Mouse (Mus musculus) bone marrow macrophage, adult 2 months (primary cell): ENCODE data around the gene Pitpnc1. TPM values are rescaled to one million over a fixed set of nuclear protein-coding genes. Genes with fewer than 3 reads are reported as not detected.
"Not testable (repeated sequence)": the region's sequence is repeated elsewhere in the genome, so short reads cannot be mapped to it uniquely, and the experiment has no call there.

Experiments
- H3K27ac ChIP-seq: 2 replicates; pipeline ENCODE4 v1.5.1; 2012; ENCODE audit warnings: low read depth, low read length; ENCODE audit not compliant: insufficient read depth
- H3K4me1 ChIP-seq: 2 replicates; pipeline ENCODE4 v1.6.1; 2012; ENCODE audit warnings: low read length; ENCODE audit not compliant: control insufficient read depth, insufficient read depth
- H3K4me3 ChIP-seq: 2 replicates; pipeline ENCODE4 v1.5.1; 2012; ENCODE audit warnings: mild to moderate bottlenecking, low read length, moderate library complexity; ENCODE audit not compliant: insufficient read depth
- CTCF ChIP-seq: IDR thresholded peaks from 2 replicates; pipeline ENCODE4 v1.5.1; 2012; ENCODE audit warnings: low read depth, mild to moderate bottlenecking, low read length, moderate library complexity
- POLR2A ChIP-seq: IDR thresholded peaks from 2 replicates; pipeline ENCODE4 v1.6.1; 2012; ENCODE audit warnings: mild to moderate bottlenecking, low read depth, low read length, borderline replicate concordance
- polyA plus RNA-seq: library from polyadenylated mRNA; stranded (reverse); fragments of >200 nt; gene quantifications from 2 replicates; pipeline ENCODE4 v1.2.4, GENCODE M21; 2012; ENCODE audit not compliant: missing spikeins, insufficient read depth, insufficient read length

The Pitpnc1 gene
- 13.2 and 14.6 TPM in 2 replicates for polyA plus RNA-seq

- H3K4me1 ChIP-seq = peaks cover 20% of the 10 kb centered on the region
- peak within 1 kb of the TSS; percentile 91 for H3K4me3 ChIP-seq
- TF ChIP-seq CTCF (no peak), POLR2A (no peak)
- peak within 1 kb of the TSS; percentile 75 for H3K27ac ChIP-seq
These were observed at the start of gene Pitpnc1 for GRCm38 (mm10) chr11:107470521-107471041. Gene Pitpnc1, minus strand, starts transcription at chr11:107470699.

- 0 out of 2 replicates have a peak, but pooled peaks cover 3% of the 10 kb centered on the region for H3K4me1 ChIP-seq
- H3K4me3 ChIP-seq = no peak overlapping the region
- no peak for TF ChIP-seq CTCF
- TF ChIP-seq POLR2A = no peak
- H3K27ac ChIP-seq = no peak overlapping the region
These were observed 48.3 kb upstream of the Pitpnc1 start for GRCm38 (mm10) chr11:107518645-107519429.

- Histone ChIP-seq H3K27ac (no peak overlapping the region), H3K4me1 (0 out of 2 replicates have a peak, but pooled peaks cover 3% of the 10 kb centered on the region), H3K4me3 (no peak overlapping the region)
- TF ChIP-seq POLR2A = no peak
- no peak for TF ChIP-seq CTCF
These were observed 45.9 kb upstream of the Pitpnc1 start for GRCm38 (mm10) chr11:107516387-107516786.

- H3K27ac ChIP-seq = no peak overlapping the region
- no peak for TF ChIP-seq POLR2A
- no peak for TF ChIP-seq CTCF
- H3K4me3 ChIP-seq = no peak overlapping the region
- H3K4me1 ChIP-seq = peaks cover 12% of the 10 kb centered on the region
These were observed 42.5 kb upstream of the Pitpnc1 start for GRCm38 (mm10) chr11:107513047-107513446.

- H3K27ac ChIP-seq, H3K4me3 ChIP-seq: not testable (repeated sequence)
- TF ChIP-seq CTCF = peak; percentile 78
- H3K4me1 ChIP-seq = peaks cover 12% of the 10 kb centered on the region
These were observed 41.5 kb upstream of the Pitpnc1 start for GRCm38 (mm10) chr11:107511954-107512353.

- TF ChIP-seq POLR2A = no peak
- no peak for TF ChIP-seq CTCF
- Histone ChIP-seq H3K4me3 (no peak overlapping the region), H3K4me1 (peaks cover 12% of the 10 kb centered on the region), H3K27ac (no peak overlapping the region)
These were observed 40.1 kb upstream of the Pitpnc1 start for GRCm38 (mm10) chr11:107510362-107511269.

- H3K4me3 ChIP-seq = no peak overlapping the region
- no peak overlapping the region for H3K27ac ChIP-seq
- TF ChIP-seq CTCF (no peak), POLR2A (no peak)
- H3K4me1 ChIP-seq = peaks cover 12% of the 10 kb centered on the region
These were observed 39.3 kb upstream of the Pitpnc1 start for GRCm38 (mm10) chr11:107509631-107510338.

- no peak for TF ChIP-seq POLR2A
- TF ChIP-seq CTCF = peak; percentile 30; the same call in 1 of the 2 replicates
These were observed 35.8 kb upstream of the Pitpnc1 start for GRCm38 (mm10) chr11:107506260-107506659.

GRCm38 (mm10) chr11:107504364-107504763 is 33.9 kb upstream of the Pitpnc1 start:
- H3K4me3 ChIP-seq, H3K4me1 ChIP-seq, H3K27ac ChIP-seq: not testable (repeated sequence)

More at GRCm38 (mm10) chr11:107506260-107506659, 35.8 kb upstream of the Pitpnc1 start:
- peaks cover 12% of the 10 kb centered on the region for H3K4me1 ChIP-seq
- H3K4me3 ChIP-seq = no peak overlapping the region
- no peak overlapping the region for H3K27ac ChIP-seq
